Mouse (Mus musculus) cerebellum, postnatal 10 days (tissue): Measurements from ENCODE around the gene Sptbn2.

ENCODE experiments used
- DNase-seq, 2 experiments: peaks; one replicate each; pipeline ENCODE4 v3.0.0; 2021; ENCODE audit warnings: mixed read lengths in 2 of 2

Gene Sptbn2

GRCm38 (mm10) chr19:4793281-4793830 lies 82.4 kb downstream of the Sptbn2 start:
- no peak for DNase-seq

- DNase-seq = peak; percentile 98 to 99
Observed at GRCm38 (mm10) chr19:4793831-4794422, 83.0 kb downstream of the Sptbn2 start, which contains the start of gene Rbm4. Rbm4 (minus strand) TSS chr19:4793901.

GRCm38 (mm10) chr19:4795929-4796328 lies 85.0 kb downstream of the Sptbn2 start:
- DNase-seq = no peak

GRCm38 (mm10) chr19:4797846-4798245 lies 86.9 kb downstream of the Sptbn2 start:
- DNase-seq = no peak

GRCm38 (mm10) chr19:4799083-4799482 lies 88.1 kb downstream of the Sptbn2 start:
- no peak for DNase-seq
